Mouse (Mus musculus) kidney, postnatal 4 days (tissue): ENCODE measurements at regions not wholly inside any gene's neighbourhood (a gene's known extent, or its start where the extent isn't known, plus 50 kb on each side); places are given as distances from the start of the nearest gene placed in this dataset.

Source experiments
- DNase-seq, 2 experiments: peaks; one replicate each; pipeline ENCODE4 v3.0.0; 2021; ENCODE audit warnings: mixed read lengths in 2 of 2

GRCm38 (mm10) chr9:24943830-24944229, 145.4 kb upstream of the Gm10181 start:
- DNase-seq = peak in 1 of 2 experiments; percentile 6

GRCm38 (mm10) chr9:24952516-24952915, 136.7 kb upstream of the Gm10181 start:
- DNase-seq = no peak

- no peak for DNase-seq
These were observed 133.6 kb upstream of the Gm10181 start for GRCm38 (mm10) chr9:24955641-24956040.

GRCm38 (mm10) chr9:24956566-24956965, 132.7 kb upstream of the Gm10181 start:
- no peak for DNase-seq

- DNase-seq = no peak
These were observed 125.9 kb upstream of the Gm10181 start for GRCm38 (mm10) chr9:24963290-24963689.

- peak; percentile 2 to 3 for DNase-seq
These were observed 121.7 kb upstream of the Gm10181 start for GRCm38 (mm10) chr9:24967571-24967970.

- peak; percentile 20 to 35 for DNase-seq
These were observed 115.0 kb upstream of the Gm10181 start for GRCm38 (mm10) chr9:24974021-24974741.

GRCm38 (mm10) chr9:24982796-24983195, 106.4 kb upstream of the Gm10181 start:
- no peak for DNase-seq

- no peak for DNase-seq
These were observed 94.7 kb upstream of the Gm10181 start for GRCm38 (mm10) chr9:24994491-24994890.

GRCm38 (mm10) chr9:25021095-25021691, 68.0 kb upstream of the Gm10181 start:
- no peak for DNase-seq

GRCm38 (mm10) chr9:25022439-25022838, 66.8 kb upstream of the Gm10181 start:
- DNase-seq = no peak

- DNase-seq = no peak
These were observed 64.7 kb upstream of the Gm10181 start for GRCm38 (mm10) chr9:25024486-25024885.

- peak; percentile 67 to 69 for DNase-seq
These were observed 61.6 kb upstream of the Gm10181 start for GRCm38 (mm10) chr9:25027581-25027980.

GRCm38 (mm10) chr9:25028305-25028704, 60.9 kb upstream of the Gm10181 start:
- no peak for DNase-seq

GRCm38 (mm10) chr9:25031466-25031865, 57.8 kb upstream of the Gm10181 start:
- DNase-seq = no peak
